Mouse (Mus musculus): ENCODE results near the gene Olfr71.
A peak's percentile ranks its signal among the peaks of the same experiment; 100 is the strongest.

Gene Olfr71

DNA sequence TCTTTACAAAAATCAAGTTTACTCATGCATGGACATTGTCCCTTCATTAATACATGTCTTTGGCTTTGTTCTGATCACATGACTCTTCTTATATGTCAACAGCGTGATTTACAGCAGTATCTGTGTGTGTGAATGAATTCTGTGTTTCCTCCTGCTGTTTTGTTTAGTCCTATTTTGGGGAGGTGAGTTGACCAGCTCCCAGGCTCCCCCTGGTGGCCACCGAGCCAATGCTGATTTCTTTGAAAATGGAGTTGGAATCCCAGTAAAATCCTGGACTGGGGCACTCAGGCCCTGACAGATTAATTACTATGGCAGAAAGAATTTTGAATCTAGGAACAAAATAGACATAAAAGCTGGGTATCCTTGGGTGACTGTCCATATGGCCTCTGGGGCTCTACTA is 1.8 kb upstream of the Olfr71 start:
- peak; percentile 95 to 98 for DNase-seq

DNA sequence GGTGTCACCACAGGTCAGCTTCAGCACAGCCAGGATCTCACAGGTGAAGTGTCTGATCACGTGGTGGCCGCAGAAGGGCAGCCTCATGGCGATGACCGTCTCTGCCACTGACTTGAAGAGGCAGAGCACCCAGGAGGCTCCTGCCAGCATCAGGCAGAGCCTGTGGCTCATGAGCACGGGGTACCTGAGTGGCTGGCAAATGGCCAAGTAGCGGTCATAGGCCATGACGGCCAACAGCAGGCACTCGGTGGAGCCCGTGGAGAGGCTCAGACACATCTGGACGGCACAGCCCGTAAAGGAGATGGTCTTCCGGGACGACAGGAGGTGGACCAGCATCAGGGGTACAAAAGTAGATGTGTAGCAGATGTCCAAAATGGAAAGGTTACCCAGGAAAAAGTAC is 4.1 kb downstream of the Olfr71 start:
- no peak for DNase-seq

DNA sequence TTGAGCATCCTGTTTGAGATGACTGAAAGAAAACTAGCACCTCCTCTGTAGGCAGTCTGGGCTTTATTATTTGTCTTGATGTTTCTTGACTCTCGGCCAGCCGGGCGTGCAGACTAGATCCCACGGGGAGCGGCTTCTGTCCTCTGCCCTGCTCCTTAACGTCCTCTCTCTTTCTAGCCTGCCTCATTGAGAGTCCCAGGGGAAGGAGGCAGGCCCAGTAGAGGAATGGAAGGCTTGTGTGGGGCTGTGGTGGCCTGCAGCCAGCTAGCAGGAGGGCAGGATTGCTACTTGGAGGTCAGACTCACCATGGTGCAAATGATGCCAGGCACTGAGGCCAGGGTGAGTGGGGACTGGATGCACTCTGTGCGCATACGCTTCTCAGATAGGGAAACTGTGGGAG is 6.2 kb downstream of the Olfr71 start:
- DNase-seq: no peak

DNA sequence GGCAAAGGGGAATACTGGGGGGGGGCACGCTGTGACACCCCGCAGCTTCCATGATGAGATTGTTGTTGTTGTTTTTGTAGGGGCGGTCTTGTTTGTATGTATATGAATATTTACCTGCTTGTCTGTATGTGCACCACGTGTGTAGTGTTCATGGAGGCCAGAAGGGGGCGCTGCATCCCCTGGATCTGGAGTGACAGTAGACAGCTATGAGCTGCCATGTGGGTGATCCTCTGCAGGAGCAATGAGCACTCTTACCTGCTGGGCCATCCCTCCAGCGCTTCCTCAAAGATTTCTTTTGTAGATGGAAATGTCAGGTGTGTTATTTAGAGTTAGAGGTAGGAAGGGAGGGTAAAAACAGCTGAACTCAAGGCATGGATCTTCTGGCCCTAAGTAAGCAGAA is 6.6 kb downstream of the Olfr71 start:
- no peak for DNase-seq

DNA sequence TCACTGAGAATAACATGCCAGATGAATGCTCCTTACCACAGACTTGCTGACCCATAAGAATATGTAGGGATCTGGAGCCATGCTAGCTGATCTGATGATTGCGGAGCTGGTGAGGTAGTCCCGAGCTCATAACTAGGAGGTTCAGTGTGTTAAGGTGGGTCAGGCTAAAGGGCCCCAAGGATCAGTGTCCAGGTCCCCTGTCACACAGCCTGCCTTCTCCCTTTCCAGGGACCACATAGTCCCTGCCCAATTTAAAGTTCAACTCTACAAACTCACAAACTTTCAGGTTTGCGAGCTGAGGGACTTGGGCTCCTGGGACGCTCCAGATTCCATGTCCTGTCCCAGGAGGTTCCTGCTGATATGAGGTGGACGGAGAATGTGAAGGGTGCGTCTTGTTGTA is 9.3 kb downstream of the Olfr71 start, which contains the start of gene Olfr70:
Gene Olfr70 (minus strand): TSS at position 101 of the 400 bp plus-strand sequence.
- DNase-seq: no peak

DNA sequence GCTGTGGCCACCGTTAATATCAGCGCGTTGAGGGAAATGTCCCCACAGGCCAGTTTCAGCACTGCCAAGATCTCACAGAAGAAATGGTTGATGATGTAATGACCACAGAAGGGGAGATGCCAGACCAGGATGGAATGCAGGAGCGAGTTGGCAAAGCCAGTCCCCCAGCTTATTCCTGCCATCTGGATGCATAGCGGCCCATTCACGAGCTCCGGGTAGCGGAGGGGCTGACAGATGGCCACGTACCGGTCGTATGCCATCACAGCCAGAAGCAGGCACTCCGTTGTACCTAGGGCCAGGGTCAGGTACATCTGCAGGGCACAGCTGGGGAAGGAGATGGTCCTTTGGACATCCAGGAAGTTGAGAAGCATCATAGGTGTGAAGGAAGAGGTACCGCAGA is 13.5 kb downstream of the Olfr71 start:
- peak; percentile 82 to 88 for DNase-seq

DNA sequence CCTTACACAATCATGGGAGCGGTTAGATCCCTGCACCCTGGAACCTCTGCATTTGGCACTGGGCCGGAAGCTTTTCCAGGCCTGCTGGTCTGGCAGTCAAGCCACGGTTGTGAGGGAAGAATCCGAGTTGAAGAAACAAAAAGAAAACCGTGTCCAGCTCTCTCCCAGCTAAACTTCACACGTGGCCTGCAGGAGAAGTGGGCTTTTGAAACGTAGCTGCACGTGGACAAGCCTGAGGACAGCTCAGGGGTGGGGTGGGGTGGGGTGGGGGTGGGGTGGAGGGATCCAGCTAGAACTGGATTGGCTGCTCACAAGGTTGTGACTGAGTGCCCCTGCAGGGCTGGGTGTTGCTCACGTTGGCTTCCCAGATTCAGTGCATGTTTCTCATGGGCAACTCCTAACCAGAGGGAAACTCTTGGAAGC is 14.8 kb downstream of the Olfr71 start:
- DNase-seq: peak in 1 of 2 experiments; percentile 44

DNA sequence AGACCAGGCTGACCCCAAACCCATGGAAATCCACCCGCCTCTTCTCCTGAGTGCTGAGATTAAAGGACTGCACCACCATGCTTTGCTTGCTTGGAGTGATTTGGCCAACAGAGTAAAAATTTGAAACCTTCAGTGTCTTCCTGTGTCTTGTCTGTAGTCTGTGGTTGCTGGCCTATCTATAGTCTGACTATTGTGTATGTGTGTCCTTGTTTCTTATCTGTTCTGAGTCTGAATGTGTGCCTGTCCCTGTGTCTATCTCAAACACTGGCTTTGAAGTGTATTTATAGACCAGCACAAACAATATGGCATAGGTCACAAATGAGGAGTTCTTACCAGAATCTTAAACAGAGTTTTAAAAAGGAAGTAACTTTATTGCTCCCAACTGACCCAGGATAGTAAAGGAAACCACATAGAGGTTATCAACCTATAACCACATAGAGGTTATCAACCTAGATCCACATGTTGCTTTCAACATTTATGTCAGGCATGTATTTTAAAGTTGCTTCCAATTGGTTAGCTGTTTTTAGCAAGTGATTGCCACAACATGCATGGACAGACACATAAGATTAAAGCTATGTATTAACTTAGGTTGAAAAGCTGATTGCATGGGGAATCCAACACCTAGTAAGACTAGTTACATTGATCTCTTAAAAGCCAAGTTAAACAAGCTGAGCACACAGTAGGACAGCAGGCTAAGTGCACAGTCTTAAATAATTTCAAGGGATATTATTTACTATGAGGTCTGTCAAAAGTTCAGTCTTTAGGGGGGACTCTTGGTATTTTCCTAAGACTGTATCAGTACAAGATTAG is 15.4 kb downstream of the Olfr71 start:
- no peak for DNase-seq

DNA sequence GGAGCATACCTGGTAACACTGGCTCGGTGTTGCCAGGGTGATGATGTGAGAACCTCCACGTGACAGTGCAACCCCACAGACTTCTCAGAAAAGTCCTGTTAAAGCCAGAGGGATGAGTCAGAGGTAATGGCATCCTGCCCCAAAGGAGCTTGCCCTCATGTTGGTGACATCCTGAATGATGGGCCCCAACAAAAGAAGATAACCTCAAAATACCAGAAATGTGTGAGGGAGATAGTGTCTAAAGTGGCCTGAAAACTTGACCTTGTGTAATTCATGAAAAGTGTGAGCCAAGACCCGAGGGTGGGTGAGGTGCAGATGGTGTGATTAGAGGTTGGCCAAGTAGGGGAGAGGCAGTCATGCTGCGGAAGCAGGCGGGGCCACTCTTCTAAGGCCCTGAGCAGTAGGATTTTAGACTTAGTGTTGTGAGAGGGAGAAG is 16.2 kb downstream of the Olfr71 start:
- DNase-seq: peak; percentile 46 to 52

DNA sequence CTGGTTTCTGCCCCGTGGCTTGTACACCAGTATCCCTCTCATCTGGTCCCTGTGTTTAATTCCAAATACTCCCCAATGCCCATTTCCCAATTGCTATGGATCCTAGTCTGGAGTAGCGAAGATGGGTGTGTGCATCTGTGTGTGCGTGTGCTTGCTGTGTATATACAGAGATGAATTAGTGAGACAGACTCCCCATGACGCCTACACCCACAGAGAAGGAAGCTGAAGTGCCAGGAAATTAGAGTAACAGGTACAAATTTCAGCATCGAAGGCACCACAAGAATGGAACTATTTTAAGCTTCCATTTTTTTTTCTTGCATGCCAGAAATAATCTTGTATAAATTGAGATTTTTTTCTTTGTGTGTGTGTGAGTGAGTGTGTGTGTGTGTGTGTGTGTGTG is 19.0 kb downstream of the Olfr71 start:
- DNase-seq: no peak

DNA sequence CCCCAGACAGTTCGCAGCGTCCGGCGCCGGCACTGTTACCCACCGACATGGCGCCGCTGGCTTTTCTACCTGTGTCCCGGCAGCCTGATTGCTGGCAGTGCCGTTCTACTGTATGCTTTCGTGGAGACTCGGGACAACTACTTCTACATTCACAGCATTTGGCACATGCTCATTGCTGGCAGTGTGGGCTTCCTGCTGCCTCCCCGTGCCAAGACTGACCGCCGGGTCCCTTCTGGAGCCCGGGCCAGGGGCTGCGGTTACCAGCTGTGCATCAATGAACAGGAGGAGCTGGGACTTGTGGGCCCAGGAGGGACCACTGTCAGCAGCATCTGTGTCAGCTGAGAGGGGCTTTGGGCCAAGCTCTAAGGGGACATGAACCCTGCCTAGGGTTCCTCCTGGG is 20.0 kb downstream of the Olfr71 start:
- peak; percentile 66 to 68 for DNase-seq

DNA sequence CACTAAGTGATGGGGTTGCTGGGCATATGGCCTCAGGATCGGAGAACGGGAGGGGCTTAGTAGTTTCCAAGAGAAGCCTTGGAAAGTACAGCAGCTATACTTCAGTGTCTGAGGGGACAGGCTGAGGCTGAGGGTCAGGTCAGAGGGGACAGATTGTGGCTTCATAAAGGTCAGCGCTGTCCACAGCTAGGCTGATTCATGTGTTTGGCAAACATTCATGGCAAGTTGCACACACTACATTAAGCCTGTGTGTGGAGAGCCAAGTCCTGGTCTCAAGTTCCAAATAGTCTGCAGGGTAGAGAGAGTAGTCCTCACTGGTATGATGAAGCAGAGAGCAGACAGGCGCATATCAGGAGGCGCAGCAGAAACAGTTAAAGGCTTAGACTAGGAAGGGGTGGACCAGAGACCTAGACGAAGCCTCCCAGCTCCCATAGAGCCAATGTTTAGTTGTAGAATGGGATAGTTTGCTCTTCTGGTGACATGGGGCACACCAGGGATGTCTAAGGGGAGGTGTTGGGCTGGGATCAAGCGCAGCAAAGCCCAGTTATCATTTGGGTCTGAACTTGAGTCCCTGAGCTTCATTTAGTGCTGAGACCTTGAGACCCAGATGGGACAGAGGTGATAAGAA is 30.5 kb downstream of the Olfr71 start:
- DNase-seq: no peak

DNA sequence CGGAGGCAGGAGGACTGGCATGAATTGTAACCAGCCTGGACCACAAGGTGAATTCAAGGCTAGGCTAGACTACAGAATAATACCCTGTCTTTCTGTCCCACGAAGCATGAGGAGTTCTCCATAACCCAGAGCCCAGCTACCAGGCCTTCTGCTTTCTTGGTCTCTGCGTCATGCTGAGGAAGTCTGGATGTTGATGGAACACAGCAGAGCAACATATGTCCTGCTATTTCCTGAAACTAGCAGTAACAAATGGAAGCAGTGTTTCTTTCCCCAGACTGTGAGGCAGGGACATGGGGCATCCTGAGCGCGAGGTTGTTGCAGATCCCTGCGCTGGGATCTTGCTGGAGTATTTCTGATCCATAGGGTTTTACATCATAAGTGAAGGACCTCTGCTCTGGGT is 31.5 kb downstream of the Olfr71 start:
- DNase-seq: no peak

DNA sequence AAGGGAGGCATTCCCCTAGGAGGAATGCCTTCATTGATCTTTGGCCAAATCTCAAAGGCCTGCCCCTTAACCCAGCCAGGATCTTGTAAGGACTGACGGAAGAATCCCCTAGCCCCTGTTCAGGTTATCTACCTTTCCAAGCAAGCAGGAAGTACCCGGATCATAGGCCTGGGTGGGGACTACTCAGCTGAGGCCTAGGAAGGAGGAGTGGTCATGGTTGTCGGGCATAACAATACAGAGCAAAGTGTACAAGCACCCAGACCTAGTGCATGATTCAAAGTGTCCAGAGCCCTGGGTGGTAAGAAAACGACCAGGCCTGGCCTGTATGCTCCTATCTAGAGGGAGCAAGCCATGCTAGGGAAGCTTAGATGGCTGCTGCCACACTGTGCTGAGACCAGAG is 34.4 kb downstream of the Olfr71 start:
- no peak for DNase-seq

DNA sequence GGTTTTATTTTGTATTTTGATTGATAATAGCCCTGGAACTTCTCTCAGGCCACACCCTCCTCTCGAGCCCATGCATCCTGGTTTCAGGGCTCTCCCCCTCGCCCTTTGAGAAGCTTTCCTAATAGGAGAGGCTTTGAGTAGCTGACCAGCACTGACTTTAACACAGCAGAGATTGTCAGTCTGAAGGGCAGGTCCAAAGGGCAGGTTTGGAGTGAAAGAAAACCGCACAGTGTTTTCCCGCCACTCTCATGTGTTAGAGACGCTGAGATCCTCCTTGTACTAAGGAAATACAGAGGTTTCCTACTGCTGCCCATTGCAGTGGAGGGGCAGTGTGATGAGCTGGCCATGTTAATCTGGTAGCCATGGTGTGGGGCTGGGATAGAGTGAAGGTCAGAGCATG is 35.1 kb downstream of the Olfr71 start:
- DNase-seq: no peak

DNA sequence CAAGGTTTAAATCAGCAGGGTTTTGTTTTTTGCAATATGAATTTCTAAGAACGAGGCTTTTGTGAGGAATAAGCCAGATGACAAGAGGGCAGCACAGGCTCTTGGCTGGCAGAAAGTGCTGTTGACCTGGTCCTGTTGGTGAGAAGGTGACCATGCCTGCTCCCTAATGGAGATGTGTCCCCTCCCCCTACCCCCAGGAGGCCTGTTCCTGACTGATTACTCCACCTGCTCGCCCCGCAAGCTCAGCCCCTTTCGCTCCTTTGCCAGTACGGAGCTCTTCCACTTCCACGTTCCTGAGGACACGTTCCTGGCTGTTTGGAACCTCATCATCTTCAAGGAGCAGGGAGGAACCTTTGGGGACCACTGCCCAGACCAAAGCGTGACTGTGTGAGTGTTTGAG is 36.4 kb downstream of the Olfr71 start:
- peak; percentile 29 to 41 for DNase-seq

DNA sequence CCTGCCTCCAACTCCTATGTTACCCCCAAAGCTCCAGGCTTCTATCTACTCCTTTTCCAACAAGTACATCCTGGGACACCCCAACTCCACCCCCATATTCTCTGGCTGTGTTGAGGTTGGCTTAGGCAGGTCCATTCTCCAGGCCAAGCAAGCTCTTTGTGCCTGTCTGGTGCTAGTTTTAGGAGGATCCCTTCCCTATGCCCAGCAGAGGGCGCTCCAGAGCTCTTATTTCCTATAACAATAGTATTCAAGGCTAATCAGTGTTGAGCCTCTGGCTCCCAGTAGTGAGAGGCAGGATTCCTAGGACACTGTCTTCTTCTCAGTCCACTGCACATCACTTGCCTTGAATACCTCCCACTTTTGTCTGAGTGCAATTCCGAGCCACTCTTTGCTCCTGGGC is 38.0 kb downstream of the Olfr71 start:
- DNase-seq: peak; percentile 96 to 97

DNA sequence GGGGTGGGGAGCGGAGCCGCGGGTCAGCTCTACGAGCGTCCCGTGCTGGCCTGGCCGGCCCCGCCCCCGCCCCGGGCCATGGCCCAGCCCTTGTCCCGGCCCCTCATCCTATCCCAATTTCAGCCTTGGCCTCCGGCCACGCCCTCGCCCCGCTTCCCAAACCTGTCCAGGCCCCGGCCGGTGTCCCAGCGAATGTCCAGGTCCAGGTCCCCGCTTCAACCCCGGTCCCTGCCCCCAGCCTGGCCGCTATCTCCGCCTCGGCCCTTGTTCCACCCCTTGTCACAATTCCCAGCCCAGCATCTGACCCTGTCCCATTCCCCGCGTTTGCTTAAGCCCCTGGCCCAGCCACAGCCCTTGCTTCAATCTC is 40.6 kb downstream of the Olfr71 start:
- peak in 1 of 2 experiments; percentile 80 for DNase-seq

DNA sequence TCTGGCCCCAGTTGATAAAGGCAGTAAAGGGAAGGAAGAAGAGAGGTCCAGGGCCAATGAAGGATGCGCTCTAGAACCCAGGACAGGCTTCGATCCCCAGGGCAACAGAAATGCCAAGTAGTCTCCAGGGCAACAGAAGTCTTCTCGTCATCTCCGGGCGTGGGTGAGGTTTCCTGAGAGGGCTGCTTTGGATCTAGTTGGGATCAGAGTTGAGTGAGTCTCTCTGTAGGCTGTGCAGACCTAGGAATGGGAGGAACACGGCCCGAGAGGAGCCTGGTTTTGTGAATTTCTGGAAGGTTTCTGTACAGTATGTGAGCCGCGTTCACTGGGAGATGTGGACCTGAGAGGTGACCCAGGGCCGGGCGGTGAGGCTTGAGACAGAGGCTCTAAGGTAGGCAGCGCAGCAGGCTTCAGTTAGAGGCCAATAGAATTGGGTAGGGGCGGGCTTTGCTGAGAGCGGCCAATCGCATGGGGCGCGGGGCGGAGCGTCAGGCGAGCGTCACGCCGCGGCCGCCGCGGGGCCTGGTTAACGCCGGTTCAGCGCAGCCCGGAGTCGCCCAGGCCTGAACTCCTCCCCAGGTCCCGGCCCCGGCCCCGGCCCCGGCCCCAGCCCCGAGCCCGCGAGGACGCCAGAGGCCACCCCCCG is 41.1 kb downstream of the Olfr71 start, which contains the start of the genes Tmem8b and Fam221b:
Gene Tmem8b (plus strand): TSS at position 190 of the 646 bp plus-strand sequence.
Gene Fam221b (minus strand): TSS at position 364 of the 646 bp plus-strand sequence.
- peak; percentile 97 to 98 for DNase-seq

DNA sequence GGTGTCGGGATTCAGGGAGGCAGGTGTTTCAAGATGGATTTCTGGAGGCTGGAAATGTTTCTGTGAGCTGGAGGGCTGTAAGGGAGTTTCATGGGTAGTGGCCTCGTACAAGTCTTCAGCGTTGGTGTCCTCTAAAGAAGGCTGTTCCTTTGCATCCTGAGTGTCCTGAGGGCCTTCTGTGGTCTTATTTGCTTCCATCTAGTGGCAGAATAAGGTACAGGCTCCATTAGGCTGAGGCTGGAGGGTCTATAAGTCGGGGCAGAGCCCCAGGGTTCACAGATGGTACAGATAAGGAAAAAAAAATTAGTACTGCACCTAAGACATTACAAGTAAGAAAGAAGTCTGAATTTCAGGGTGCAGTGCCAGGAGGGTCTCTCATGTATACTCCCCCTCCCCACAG is 43.6 kb downstream of the Olfr71 start:
- peak; percentile 45 to 56 for DNase-seq

DNA sequence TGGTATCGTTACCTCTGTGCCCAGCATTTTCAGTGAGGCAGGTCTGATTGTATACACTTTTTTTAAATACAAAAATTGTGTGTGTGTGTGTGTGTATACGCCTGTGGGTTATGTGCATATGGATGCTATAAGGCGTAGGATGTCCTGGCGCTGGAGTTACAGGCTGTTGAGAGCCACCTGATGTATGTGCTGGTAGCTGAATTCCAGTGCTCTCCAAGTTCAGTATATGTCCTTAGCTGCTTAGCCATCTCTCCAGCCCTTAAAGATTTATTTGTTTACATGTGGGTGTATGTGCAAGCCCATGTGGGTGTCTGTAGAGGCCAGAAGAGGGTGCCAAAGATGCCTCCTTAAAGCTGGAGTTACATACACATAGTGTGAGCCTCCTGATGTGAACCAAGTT is 52.9 kb downstream of the Olfr71 start:
- no peak for DNase-seq

DNA sequence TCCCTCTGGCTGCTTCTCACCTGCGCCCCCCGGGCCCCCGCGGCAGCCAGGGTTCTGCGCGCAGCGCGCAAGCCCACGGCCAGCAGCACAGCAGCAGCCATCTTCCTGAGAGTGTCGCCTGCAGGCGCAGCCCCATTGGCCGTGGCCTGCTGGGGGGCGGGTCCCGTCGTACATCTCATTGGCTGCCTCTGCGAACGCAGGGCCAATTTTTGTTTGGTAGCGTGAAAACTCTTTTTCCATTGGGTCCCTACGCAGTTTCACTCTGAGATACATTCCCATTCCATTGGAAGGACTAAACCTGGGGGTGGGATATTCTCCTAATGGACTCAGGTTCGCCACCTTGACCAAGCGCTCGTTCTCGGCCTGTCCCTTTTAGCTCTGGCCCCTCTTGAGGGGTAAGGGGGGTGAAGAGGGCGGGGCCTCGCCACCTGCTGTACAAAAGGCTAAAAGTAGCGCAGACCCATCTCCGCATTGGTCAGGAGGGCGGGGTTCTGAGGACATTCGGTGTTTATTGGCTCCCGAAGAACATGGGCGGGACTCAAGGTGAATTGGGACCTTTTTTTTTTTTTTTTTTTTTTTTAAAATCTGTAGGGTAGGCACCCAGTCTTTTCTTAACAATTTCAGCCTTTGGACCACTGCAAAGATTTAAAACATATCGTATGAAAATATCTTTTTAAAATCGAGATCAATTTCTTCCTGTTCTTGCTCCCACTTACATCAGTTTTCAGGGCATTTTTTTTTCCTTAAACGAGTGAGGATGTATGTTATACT is 53.5 kb downstream of the Olfr71 start, which contains the start of gene Hint2:
Gene Hint2 (minus strand): TSS at position 128 of the 771 bp plus-strand sequence.
- DNase-seq: peak; percentile 97 to 98
